Mouse (Mus musculus): ENCODE measurements around the gene Rnf34. TPM values are rescaled to one million over a fixed set of nuclear protein-coding genes. Genes with fewer than 3 reads are reported as not detected.
A peak's percentile ranks its signal among the peaks of the same experiment; 100 is the strongest.

The Rnf34 gene
- 28.4 and 32.7 TPM in 2 replicates for polyA plus RNA-seq (2015; fragmentation: Nextera tagmentation; extraction: Ambion mirVana)

- H3K4me1 ChIP-seq = peaks cover 10% of the 10 kb centered on the region; the same call in 1 of the 2 replicates
- no peaks in the 10 kb centered on the region for H3K9me3 ChIP-seq
- no peaks in the 10 kb centered on the region for H3K36me3 ChIP-seq
- H3K27ac ChIP-seq = peak within 1 kb of the TSS; percentile 93
- under 1% methylated on average over 59 of the region's 61 CpGs for WGBS
- H3K4me2 ChIP-seq = peak within 1 kb of the TSS; percentile 91
- peak; percentile 99 for ATAC-seq (ENCODE audit: insufficient read depth, low FRiP score, low read depth)
- peak within 1 kb of the TSS; percentile 96 for H3K9ac ChIP-seq
- H3K27me3 ChIP-seq (replicated peaks) = no peaks in the 10 kb centered on the region
- H3K4me3 ChIP-seq (replicated peaks) = peak within 1 kb of the TSS; percentile 97
Measured at GRCm38 (mm10) chr5:122849521-122850318, at the start of gene Rnf34. Gene Rnf34 (plus strand): TSS chr5:122850048.

GRCm38 (mm10) chr5:122800345-122801010 lies 49.4 kb upstream of the Rnf34 start:
- Histone ChIP-seq H3K9ac (no peak overlapping the region), H3K27me3 (replicated peaks) (no peaks in the 10 kb centered on the region), H3K4me1 (peaks cover 14% of the 10 kb centered on the region; the same call in 1 of the 2 replicates), H3K4me2 (no peak overlapping the region), H3K27ac (peak overlapping the region; percentile 21; the same call in 1 of the 2 replicates), H3K4me3 (replicated peaks) (no peak overlapping the region), H3K9me3 (no peaks in the 10 kb centered on the region), H3K36me3 (peaks cover 75% of the 10 kb centered on the region)
- WGBS = 68% methylated on average over 13 of the region's 13 CpGs
- peak; percentile 42; the same call in 1 of the 2 replicates for ATAC-seq (ENCODE audit: insufficient read depth, low FRiP score, low read depth)

- H3K36me3 ChIP-seq = peaks cover 70% of the 10 kb centered on the region
- WGBS = 92% methylated on average over 8 of the region's 8 CpGs
- no peak for ATAC-seq (ENCODE audit: insufficient read depth, low FRiP score, low read depth)
- no peak overlapping the region for H3K27ac ChIP-seq
- H3K4me2 ChIP-seq = no peak overlapping the region
- H3K9ac ChIP-seq = no peak overlapping the region
- no peaks in the 10 kb centered on the region for H3K27me3 ChIP-seq (replicated peaks)
- no peak overlapping the region for H3K4me3 ChIP-seq (replicated peaks)
- H3K9me3 ChIP-seq = no peaks in the 10 kb centered on the region
- H3K4me1 ChIP-seq = peaks cover 14% of the 10 kb centered on the region; the same call in 1 of the 2 replicates
Measured at GRCm38 (mm10) chr5:122801684-122802083, 48.2 kb upstream of the Rnf34 start.

DNA sequence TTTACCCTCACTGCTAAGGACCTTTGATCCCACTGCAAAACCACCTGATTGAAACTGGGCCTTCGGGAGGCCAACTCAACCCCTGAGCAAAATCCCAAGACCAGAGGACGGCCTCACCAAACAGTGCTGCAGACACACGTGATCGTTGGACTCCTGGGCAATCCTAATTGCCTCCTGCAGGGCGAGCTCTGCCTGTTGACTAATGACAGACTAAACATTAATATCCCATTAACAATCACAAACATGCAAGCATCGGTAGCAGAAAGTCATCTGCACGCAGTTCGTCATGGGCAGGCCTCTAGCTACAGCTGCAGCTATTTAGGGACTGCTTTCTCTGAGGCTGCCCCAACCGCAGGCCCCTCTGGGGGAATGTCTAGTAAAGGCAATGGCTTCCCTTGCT lies 47.1 kb upstream of the Rnf34 start:
- Histone ChIP-seq H3K9me3 (no peaks in the 10 kb centered on the region), H3K4me2 (no peak overlapping the region), H3K4me3 (replicated peaks) (no peak overlapping the region), H3K9ac (no peak overlapping the region), H3K4me1 (peaks cover 14% of the 10 kb centered on the region; the same call in 1 of the 2 replicates), H3K36me3 (peaks cover 68% of the 10 kb centered on the region), H3K27ac (no peak overlapping the region), H3K27me3 (replicated peaks) (no peaks in the 10 kb centered on the region)
- no peak for ATAC-seq (ENCODE audit: insufficient read depth, low FRiP score, low read depth)
- 70% methylated on average over 9 of the region's 9 CpGs for WGBS

DNA sequence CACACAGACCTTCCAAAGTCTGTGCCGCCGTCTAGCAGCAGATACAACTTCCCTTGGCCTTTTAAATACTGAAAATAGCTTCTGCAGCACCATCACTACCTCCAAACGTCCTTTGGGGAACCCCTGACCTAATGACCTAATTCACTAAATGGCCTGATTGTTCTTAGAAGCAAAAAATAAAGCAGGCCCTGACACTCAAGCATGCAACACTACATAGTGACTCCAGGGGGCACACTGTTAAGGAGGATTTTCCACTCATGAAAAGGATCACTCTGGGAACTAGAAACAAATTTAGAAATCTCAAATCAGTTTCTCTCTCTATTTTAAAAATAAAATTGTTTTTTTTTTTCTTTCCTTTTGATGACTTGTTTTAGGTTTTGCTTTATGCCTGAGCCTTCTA lies 44.3 kb upstream of the Rnf34 start:
- Histone ChIP-seq H3K4me2 (no peak overlapping the region), H3K9ac (no peak overlapping the region), H3K36me3 (peaks cover 56% of the 10 kb centered on the region), H3K9me3 (no peaks in the 10 kb centered on the region), H3K27ac (no peak overlapping the region), H3K27me3 (replicated peaks) (no peaks in the 10 kb centered on the region), H3K4me1 (no peaks in the 10 kb centered on the region), H3K4me3 (replicated peaks) (no peak overlapping the region)
- WGBS = 65% methylated on average over 3 of the region's 3 CpGs
- no peak for ATAC-seq (ENCODE audit: insufficient read depth, low FRiP score, low read depth)

DNA sequence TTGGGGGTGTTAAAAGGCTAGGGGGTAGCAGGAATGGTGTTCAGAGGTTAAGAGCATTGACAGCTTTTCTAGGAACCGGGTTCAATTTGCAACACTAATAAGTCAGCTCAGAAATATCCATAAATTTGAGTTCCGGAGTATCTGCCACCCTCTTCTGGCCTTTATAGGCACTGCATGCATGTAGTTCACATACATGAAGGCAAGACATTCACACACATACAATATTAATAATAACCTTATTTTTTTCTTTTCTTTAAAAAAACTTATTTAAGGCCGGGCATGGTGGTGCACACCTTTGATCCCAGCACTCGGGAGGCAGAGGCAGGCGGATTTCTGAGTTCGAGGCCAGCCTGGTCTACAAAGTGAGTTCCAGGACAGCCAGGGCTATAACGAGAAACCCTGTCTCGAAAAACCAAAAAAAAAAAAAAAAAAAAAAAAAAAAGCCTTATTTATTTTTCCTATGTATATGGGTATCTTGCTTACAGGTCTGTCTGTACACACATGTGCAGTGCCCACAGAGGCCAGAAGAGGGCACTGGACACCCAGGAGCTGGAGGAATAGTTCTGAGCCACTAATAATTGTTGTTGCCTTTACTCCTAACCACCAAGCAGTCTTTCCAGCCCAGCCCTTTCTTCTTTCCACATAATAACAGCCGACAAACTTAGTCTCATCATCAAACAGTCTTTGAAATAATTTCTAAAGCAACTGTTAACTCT lies 38.3 kb upstream of the Rnf34 start:
- Histone ChIP-seq H3K9me3 (no peaks in the 10 kb centered on the region), H3K4me2 (no peak overlapping the region), H3K36me3 (peaks cover 49% of the 10 kb centered on the region), H3K4me1 (no peaks in the 10 kb centered on the region), H3K9ac (no peak overlapping the region), H3K4me3 (replicated peaks) (no peak overlapping the region), H3K27me3 (replicated peaks) (no peaks in the 10 kb centered on the region), H3K27ac (no peak overlapping the region)
- WGBS = 88% methylated on average over 9 of the region's 9 CpGs
- no peak for ATAC-seq (ENCODE audit: insufficient read depth, low FRiP score, low read depth)

GRCm38 (mm10) chr5:122812699-122813098 lies 37.1 kb upstream of the Rnf34 start:
- Histone ChIP-seq H3K27me3 (replicated peaks) (no peaks in the 10 kb centered on the region), H3K9ac (no peak overlapping the region), H3K9me3 (no peaks in the 10 kb centered on the region), H3K36me3 (peaks cover 51% of the 10 kb centered on the region), H3K4me1 (no peaks in the 10 kb centered on the region), H3K4me3 (replicated peaks) (no peak overlapping the region), H3K27ac (no peak overlapping the region), H3K4me2 (no peak overlapping the region)
- ATAC-seq (ENCODE audit: insufficient read depth, low FRiP score, low read depth) = no peak
- WGBS = 79% methylated on average over 3 of the region's 3 CpGs

- H3K4me1 ChIP-seq = peaks cover 10% of the 10 kb centered on the region; the same call in 1 of the 2 replicates
- peaks cover 20% of the 10 kb centered on the region for H3K36me3 ChIP-seq
- H3K27me3 ChIP-seq (replicated peaks) = no peaks in the 10 kb centered on the region
- peak within 1 kb of the TSS; percentile 96 for H3K9ac ChIP-seq
- peak within 1 kb of the TSS; percentile 98 for H3K27ac ChIP-seq
- ATAC-seq (ENCODE audit: insufficient read depth, low FRiP score, low read depth) = peak; percentile 100
- peak within 1 kb of the TSS; percentile 61 for H3K4me2 ChIP-seq
- peak within 1 kb of the TSS; percentile 87 for H3K4me3 ChIP-seq (replicated peaks)
- H3K9me3 ChIP-seq = no peaks in the 10 kb centered on the region
- WGBS = under 1% methylated on average over 55 of the region's 55 CpGs
Measured at GRCm38 (mm10) chr5:122820777-122821523, 28.9 kb upstream of the Rnf34 start, which contains the start of gene Anapc5. Gene Anapc5 (minus strand): TSS chr5:122821339.

DNA sequence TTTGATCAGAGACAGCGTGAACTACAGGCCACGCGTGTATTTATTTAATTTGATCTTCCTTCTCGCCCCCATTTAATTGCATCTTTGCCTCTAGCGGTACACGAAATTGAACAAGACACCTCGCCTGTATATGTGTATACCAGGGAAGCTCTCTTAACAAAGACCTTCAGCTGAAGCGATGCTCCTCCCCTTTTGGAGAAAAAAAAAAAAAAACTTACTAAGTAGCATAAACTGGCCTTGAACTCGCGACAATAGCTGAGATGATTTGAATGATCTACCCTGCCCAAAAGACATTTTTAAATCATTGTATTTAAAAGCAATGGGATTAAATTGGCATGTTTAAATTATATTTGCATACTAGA lies 28.3 kb upstream of the Rnf34 start:
- H3K9ac ChIP-seq = peak overlapping the region; percentile 30; the same call in 1 of the 2 replicates
- WGBS = 0% methylated on average over 10 of the region's 10 CpGs
- H3K4me3 ChIP-seq (replicated peaks) = peak overlapping the region; percentile 87
- no peaks in the 10 kb centered on the region for H3K9me3 ChIP-seq
- H3K36me3 ChIP-seq = peaks cover 18% of the 10 kb centered on the region
- peak overlapping the region; percentile 61 for H3K4me2 ChIP-seq
- ATAC-seq (ENCODE audit: insufficient read depth, low FRiP score, low read depth) = peak; percentile 49; the same call in 1 of the 2 replicates
- no peaks in the 10 kb centered on the region for H3K27me3 ChIP-seq (replicated peaks)
- peaks cover 10% of the 10 kb centered on the region; the same call in 1 of the 2 replicates for H3K4me1 ChIP-seq
- peak overlapping the region; percentile 98 for H3K27ac ChIP-seq

DNA sequence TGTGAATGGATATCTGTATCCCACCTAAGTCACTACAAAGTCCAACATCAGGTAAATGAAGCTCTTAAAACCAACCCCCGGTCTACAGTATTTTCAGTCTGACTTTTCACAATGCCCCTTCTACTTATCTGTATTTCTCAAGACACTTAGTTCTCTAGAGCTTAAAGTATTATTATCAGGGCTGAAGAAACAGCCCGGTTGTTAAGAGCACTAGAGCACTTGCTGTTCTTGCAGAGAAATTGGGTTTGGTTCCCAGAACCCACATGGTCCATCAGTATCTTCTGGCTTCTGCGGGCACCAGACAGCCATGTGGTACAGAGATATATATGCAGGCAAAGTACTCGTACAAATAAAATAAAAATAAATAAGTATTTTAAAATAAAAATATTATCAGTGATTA lies 27.4 kb upstream of the Rnf34 start:
- Histone ChIP-seq H3K27me3 (replicated peaks) (no peaks in the 10 kb centered on the region), H3K4me2 (no peak overlapping the region), H3K9me3 (no peaks in the 10 kb centered on the region), H3K4me3 (replicated peaks) (no peak overlapping the region), H3K9ac (no peak overlapping the region), H3K36me3 (peaks cover 14% of the 10 kb centered on the region), H3K27ac (no peak overlapping the region), H3K4me1 (peaks cover 10% of the 10 kb centered on the region; the same call in 1 of the 2 replicates)
- ATAC-seq (ENCODE audit: insufficient read depth, low FRiP score, low read depth) = no peak
- WGBS = 88% methylated on average over 4 of the region's 4 CpGs

GRCm38 (mm10) chr5:122823976-122824375 lies 25.9 kb upstream of the Rnf34 start:
- no peak overlapping the region for H3K4me3 ChIP-seq (replicated peaks)
- no peak overlapping the region for H3K9ac ChIP-seq
- 74% methylated on average over 1 of the region's 1 CpGs for WGBS
- no peaks in the 10 kb centered on the region for H3K36me3 ChIP-seq
- H3K9me3 ChIP-seq = no peaks in the 10 kb centered on the region
- H3K27ac ChIP-seq = no peak overlapping the region
- H3K4me2 ChIP-seq = no peak overlapping the region
- no peak for ATAC-seq (ENCODE audit: insufficient read depth, low FRiP score, low read depth)
- no peaks in the 10 kb centered on the region for H3K27me3 ChIP-seq (replicated peaks)
- H3K4me1 ChIP-seq = peaks cover 10% of the 10 kb centered on the region; the same call in 1 of the 2 replicates
